Mouse (Mus musculus) olfactory bulb, adult 2 months (tissue): Measurements from ENCODE around the gene Ttc28. TPM values are rescaled to one million over a fixed set of nuclear protein-coding genes. Genes with fewer than 3 reads are reported as not detected.

Experiments used
- H3K27ac ChIP-seq: fragments of 200-500 bp; 2 replicates; pipeline ENCODE4 v1.5.1; 2012; ENCODE audit warnings: low read depth, low read length; ENCODE audit not compliant: insufficient read depth
- H3K4me1 ChIP-seq: fragments of 200-500 bp; 2 replicates; pipeline ENCODE4 v1.6.1; 2012; ENCODE audit warnings: low read length; ENCODE audit not compliant: control insufficient read depth, insufficient read depth
- H3K4me3 ChIP-seq: fragments of 200-500 bp; 2 replicates; pipeline ENCODE4 v1.5.1; 2012; ENCODE audit warnings: mild to moderate bottlenecking, low read depth, low read length, moderate library complexity; ENCODE audit not compliant: insufficient read depth
- CTCF ChIP-seq: fragments of 200-500 bp; IDR thresholded peaks from 2 replicates; pipeline ENCODE4 v1.5.1; 2012; ENCODE audit warnings: low read depth, mild to moderate bottlenecking, low read length, moderate library complexity; ENCODE audit not compliant: insufficient read depth
- POLR2A ChIP-seq: fragments of 200-500 bp; IDR thresholded peaks from 2 replicates; pipeline ENCODE4 v1.6.1; 2012; ENCODE audit warnings: mild to moderate bottlenecking, low read depth, low read length, moderate library complexity; ENCODE audit not compliant: insufficient read depth
- WGBS: fragments of 180-500 bp; shearing (Covaris S2); methylation state at CpG from one replicate; pipeline ENCODE4 v1.1.7; 2018; 5-methylcytosine and 5-hydroxymethylcytosine counted together
- polyA plus RNA-seq: library from polyadenylated mRNA; stranded (reverse); fragments of >200 nt; gene quantifications from 2 replicates; pipeline ENCODE4 v1.2.4, GENCODE M21; 2012; ENCODE audit warnings: low replicate concordance; ENCODE audit not compliant: missing spikeins, insufficient read depth, insufficient read length

The Ttc28 gene
- polyA plus RNA-seq, 1 experiment: not detected

DNA sequence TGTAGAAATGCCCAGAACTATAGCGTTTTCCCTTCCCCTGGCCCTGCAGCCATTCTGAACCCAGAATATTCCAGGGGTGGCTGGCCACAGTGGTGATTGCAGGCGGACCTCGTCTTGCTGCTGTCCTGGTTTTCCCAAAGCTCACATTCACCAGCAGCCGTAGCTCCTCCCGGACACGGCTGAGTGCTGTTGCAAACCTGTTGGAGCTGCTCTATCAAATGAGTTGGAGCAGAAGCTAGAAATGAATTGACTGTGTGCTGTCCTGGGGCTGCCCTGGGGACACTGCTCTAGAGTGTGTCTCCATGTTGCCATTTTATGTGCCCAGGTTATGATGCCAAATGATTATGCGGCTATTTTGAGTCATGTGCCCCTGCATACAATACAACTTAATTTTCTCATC is 254.2 kb downstream of the Ttc28 start:
- WGBS: 94% methylated on average over 7 of the region's 7 CpGs
- H3K27ac ChIP-seq: no peak overlapping the region
- TF ChIP-seq CTCF (no peak), POLR2A (no peak)
- no peak overlapping the region for H3K4me3 ChIP-seq
- H3K4me1 ChIP-seq: peaks cover 4% of the 10 kb centered on the region; the same call in 1 of the 2 replicates

- Histone ChIP-seq H3K4me1 (peaks cover 13% of the 10 kb centered on the region), H3K4me3 (no peak overlapping the region), H3K27ac (no peak overlapping the region)
- no peak for TF ChIP-seq POLR2A
- no peak for TF ChIP-seq CTCF
- 76% methylated on average over 6 of the region's 6 CpGs for WGBS
Observed at GRCm38 (mm10) chr5:111137283-111137682, 257.7 kb downstream of the Ttc28 start.

GRCm38 (mm10) chr5:111137742-111138141 is 258.1 kb downstream of the Ttc28 start:
- WGBS: 77% methylated on average over 13 of the region's 13 CpGs

GRCm38 (mm10) chr5:111138239-111138833 is 258.7 kb downstream of the Ttc28 start:
- 79% methylated on average over 11 of the region's 11 CpGs for WGBS
- no peak overlapping the region for H3K27ac ChIP-seq
- H3K4me1 ChIP-seq: peaks cover 13% of the 10 kb centered on the region
- no peak for TF ChIP-seq POLR2A
- H3K4me3 ChIP-seq: no peak overlapping the region

More at GRCm38 (mm10) chr5:111137742-111138141, 258.1 kb downstream of the Ttc28 start:
- Histone ChIP-seq H3K27ac (no peak overlapping the region), H3K4me1 (peaks cover 13% of the 10 kb centered on the region), H3K4me3 (no peak overlapping the region)
- TF ChIP-seq CTCF: no peak
- TF ChIP-seq POLR2A: no peak

GRCm38 (mm10) chr5:111138927-111139565 is 259.4 kb downstream of the Ttc28 start:
- Histone ChIP-seq H3K4me1 (peaks cover 13% of the 10 kb centered on the region), H3K4me3 (no peak overlapping the region), H3K27ac (no peak overlapping the region)
- 75% methylated on average over 7 of the region's 7 CpGs for WGBS
- TF ChIP-seq CTCF (no peak), POLR2A (no peak)

DNA sequence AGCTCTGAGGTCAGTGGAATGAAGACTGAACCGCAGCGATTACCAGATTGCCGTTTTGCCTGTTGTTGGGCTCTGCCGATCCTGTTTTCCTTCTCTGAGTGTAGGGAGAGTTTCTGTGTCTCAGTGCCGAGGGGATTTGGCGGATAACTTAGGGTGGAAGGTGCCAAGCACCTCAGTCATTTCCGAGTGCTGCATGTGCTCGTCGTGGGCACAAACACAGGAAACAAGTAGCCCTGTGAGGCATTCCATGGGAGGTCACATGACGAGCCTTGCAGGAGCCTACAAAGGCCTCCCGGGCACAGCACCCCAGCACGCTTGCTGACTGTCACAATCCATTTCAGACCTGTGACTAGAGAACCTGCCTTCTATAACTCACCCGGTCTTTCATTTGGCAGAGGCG is 260.0 kb downstream of the Ttc28 start:
- no peak for TF ChIP-seq POLR2A
- TF ChIP-seq CTCF: no peak

GRCm38 (mm10) chr5:111141139-111141885 is 261.7 kb downstream of the Ttc28 start:
- Histone ChIP-seq H3K4me3 (no peak overlapping the region), H3K4me1 (peaks cover 13% of the 10 kb centered on the region), H3K27ac (no peak overlapping the region)
- TF ChIP-seq POLR2A (no peak), CTCF (no peak)
- WGBS: 76% methylated on average over 20 of the region's 20 CpGs

More for the DNA sequence above, 260.0 kb downstream of the Ttc28 start:
- H3K4me1 ChIP-seq: peaks cover 13% of the 10 kb centered on the region
- WGBS: 61% methylated on average over 14 of the region's 14 CpGs
- no peak overlapping the region for H3K4me3 ChIP-seq
- no peak overlapping the region for H3K27ac ChIP-seq

GRCm38 (mm10) chr5:111142837-111143236 is 263.2 kb downstream of the Ttc28 start:
- no peak for TF ChIP-seq CTCF
- no peak for TF ChIP-seq POLR2A
- no peak overlapping the region for H3K27ac ChIP-seq
- H3K4me3 ChIP-seq: no peak overlapping the region
- 91% methylated on average over 4 of the region's 4 CpGs for WGBS
- peaks cover 16% of the 10 kb centered on the region for H3K4me1 ChIP-seq

GRCm38 (mm10) chr5:111144411-111144810 is 264.8 kb downstream of the Ttc28 start:
- Histone ChIP-seq H3K4me3 (no peak overlapping the region), H3K4me1 (peaks cover 9% of the 10 kb centered on the region), H3K27ac (no peak overlapping the region)
- 92% methylated on average over 7 of the region's 7 CpGs for WGBS
- no peak for TF ChIP-seq CTCF
- TF ChIP-seq POLR2A: no peak
